Mouse (Mus musculus) cerebellum, adult 8-10 months (tissue): ENCODE measurements around the gene Lsm7.

ENCODE experiments used
- DNase-seq: peaks from one replicate; pipeline ENCODE4 v3.0.0; 2022

The Lsm7 gene

DNA sequence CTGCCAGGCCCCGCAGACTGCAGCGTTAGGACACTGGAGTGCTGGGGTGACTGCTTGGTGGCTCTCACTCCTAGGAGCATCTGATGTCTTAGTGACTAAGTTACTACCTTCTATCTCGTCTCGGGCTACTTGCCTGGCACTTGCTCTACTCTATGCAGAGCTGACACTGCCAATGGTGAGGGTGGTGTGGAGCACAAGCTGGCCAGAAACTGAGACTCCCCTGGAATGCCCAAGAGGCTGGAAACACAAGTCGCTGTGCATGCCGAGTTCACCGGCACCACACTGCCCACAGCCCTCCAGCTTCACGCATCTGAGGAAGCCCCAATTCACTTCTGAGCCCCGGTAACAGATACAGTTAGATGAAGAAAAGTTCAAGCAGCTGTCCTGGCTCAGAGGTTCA is 19.0 kb upstream of the Lsm7 start:
- DNase-seq: no peak

- no peak for DNase-seq
These were observed 16.6 kb upstream of the Lsm7 start, which contains the start of gene Tmprss9 for GRCm38 (mm10) chr10:80871581-80871980. TSS of gene Tmprss9 (plus strand) at chr10:80871848.

- no peak for DNase-seq
These were observed 16.0 kb upstream of the Lsm7 start for GRCm38 (mm10) chr10:80870993-80871392.

DNA sequence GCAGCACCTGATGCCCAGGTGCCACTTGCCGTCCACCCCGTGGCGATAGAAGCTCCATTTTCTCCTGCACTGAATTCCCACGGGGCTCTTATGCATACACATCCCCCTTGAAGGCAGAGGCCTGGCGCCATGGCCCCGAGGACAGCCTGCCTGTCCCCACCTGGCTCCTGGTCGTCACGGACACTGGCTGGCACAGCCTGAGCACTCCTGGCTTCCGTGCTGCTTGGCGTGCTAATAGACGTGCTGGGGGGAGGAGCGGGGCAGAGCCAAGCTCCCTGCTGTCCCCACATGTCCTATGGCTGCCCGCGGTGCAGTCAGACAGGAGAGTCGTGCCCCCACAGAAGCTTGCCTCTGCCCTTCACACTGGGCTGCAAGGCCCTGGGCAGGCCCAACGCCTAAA is 9.4 kb upstream of the Lsm7 start:
- DNase-seq: peak; percentile 77

DNA sequence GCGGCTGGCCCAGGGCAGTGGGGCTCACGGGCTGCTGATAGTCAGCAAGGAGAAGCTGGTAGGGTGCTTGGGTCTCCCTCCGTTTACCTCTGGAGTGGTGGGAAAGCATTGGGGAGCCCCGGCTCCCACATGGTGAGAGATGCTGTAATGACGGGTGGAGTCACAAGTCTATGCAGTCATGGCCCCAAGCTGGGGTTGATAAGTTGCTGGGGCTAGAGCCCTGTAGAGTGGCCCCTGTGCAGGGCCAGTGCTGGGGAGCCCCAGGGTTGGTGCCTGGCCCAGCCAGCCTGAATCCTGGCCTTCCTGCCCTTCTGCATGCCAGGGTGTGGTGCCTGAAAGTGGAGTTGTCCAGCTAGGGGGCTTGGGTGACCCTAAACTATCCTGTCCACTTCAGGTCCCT is 7.3 kb upstream of the Lsm7 start:
- DNase-seq: no peak

GRCm38 (mm10) chr10:80858350-80858935 is 3.4 kb upstream of the Lsm7 start:
- no peak for DNase-seq

DNA sequence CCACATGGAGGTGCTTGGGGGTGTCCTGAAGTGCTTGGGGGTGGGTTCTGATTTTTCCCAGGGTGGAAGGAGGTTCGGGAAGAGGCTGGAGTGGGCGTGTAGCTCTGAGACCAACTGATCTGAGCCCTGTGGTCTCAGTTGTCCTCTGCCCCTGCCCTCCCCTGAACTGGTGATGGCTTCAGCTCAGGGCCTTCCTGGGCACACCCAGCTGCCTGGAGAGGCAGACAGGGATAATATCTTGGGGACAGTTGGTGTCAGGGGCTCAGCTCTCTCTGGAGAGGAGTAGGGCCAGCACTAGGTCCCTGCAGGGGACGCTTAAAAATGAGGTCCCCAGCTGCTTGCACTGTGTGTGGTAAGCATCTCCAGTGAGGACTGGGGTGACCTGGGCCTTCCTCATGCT is 2.8 kb upstream of the Lsm7 start:
- DNase-seq: no peak

DNA sequence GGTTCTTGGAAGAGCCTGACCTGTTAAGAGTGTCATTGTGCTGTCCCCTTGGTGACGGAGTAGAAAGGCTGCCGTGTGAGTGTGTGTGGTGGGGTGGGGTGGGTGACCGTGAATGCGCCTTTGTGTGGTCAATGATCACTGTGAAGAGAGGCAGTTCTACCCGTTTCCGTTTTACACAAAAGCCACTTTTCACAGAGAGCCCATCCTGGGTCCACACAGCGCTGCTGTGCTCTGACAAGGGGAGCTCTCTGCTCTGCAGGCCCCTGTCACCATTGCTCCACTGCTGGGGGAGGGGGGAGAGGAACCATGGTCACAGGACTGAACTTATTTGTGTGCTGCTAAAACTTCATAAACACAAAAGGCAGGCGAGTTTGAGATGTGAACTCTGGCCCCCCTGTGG is 2.4 kb upstream of the Lsm7 start:
- DNase-seq: no peak

- no peak for DNase-seq
These were observed 1.9 kb upstream of the Lsm7 start for GRCm38 (mm10) chr10:80856908-80857307.

GRCm38 (mm10) chr10:80856267-80856666 is 1.3 kb upstream of the Lsm7 start:
- DNase-seq: no peak

DNA sequence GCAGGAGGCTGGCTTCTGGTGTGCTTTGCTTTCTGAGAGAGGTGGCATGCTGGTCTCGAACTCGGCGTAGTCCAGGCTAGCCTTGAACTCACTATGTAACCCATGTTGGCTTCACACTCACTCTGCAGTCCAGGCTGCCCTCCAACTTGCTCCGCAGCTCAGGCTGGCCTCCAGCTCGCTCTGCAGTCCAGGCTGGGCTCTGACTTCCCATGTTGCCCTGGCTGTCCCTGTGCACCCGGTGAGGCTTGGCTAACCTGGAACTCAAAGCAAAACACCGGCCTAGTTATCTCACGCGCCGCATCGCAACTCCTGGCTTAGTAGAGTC is 702 bp upstream of the Lsm7 start:
- DNase-seq: peak; percentile 58

DNA sequence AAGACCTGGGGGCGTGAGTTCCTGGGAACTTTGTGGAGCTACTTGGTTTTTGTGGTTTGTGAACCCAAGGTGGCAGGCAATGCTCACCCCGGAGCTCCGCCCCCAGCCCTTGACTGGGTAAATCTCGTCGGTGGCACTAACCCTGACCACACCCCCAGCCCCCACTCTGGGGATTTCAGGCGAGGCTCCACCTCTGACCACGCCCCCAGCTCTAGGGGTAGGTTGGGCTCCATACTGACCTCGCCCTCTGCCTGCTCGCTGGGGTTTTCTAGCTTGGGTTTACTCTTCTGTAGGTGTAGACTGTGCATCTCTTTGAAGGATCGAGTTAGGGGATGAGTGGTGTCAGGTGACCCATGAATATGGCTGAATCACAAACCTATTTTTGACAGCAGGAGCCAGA is 6.4 kb downstream of the Lsm7 start:
- DNase-seq: no peak

DNA sequence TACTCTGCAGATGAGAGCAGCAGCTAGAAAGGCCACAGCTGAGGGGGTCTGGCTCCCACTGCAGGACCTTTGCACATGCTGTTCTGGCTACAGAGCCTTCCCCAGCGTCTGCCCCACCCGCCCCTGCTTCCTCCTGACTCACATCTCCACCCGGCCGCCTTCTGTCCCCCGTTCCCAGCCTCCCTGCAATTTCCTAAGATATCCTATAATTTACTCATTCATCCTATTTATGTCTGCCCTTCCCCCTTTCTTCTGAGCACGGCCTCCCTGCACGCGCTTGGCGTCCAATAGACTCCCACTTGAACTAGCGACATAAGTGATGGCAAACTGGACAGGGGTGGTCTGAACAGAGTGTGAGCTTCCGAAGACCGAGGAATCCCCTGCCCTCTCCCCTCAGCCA is 9.3 kb downstream of the Lsm7 start:
- no peak for DNase-seq

DNA sequence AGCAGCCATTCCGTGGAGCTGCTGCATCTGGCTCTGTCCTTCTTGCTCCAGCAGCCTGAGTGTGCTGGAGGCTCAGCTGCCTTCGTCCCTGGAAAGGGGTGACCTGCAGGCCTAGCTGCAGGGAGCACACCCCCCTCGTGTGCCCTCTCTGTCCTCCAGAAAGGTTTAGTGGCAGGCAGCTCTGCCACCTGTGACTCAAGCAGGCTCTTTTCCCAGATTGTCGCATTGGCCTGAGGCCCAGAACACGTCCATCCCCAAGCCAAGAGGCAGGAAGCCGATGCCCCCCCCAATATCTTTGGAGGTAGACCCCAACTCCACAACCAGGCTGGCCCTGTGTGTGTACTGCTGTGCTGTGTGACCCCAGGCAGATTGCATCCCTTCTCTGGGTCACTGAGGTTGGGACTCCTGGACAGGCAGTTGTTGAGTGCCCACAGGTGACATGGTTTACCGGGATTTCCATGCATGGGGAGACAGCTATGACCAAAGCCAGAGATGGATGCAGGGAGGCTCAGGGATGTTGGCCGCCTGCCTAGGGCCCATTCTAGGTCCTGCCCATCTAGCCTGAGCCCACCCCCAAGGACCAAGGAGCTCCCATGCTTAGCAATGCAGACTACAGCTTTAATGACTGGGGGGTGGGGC is 9.8 kb downstream of the Lsm7 start:
- DNase-seq: no peak

- DNase-seq: peak; percentile 77
These were observed 11.0 kb downstream of the Lsm7 start, which contains the start of gene Lingo3 for GRCm38 (mm10) chr10:80843931-80844547. TSS of gene Lingo3 (minus strand) at chr10:80844039.

DNA sequence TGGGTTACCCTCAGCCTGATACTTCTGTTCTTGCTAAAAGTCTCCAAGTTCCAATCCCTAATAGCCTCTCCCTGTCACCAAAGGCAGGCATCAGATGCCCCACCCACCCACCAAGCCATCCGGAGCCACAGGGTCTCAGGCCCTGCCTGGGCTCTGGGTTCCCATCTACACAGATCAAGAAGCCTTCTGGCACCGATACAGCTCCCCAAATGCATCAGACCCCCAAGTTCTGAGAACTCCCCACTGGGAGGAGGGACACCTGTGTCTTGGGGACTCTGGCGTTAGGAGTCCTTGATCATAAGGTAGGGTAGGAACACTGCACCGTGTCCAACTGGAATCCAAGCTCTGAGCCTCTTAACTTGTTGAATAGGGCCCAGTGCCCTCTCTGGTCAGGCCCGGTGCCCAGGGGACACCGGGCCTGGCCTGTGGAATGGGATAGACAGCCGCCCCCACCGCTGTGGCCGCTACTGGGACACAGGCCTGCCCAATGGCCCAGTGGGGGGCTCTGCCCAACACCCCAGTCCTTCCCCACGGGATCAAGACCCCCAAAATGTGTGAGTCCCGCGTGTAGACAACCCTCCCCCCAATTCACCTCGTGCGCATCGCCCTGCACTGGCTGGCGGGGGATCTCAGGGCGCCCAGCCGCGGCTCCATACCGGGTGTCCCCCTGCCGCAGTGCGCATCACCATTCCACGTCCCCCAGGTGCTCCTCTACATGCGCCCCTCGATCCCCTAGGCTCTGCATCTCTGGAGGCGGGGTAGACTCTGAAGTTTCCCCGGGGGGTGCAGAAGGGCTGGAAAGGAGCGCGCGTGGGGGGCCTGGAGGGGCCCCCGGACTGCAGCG is 11.7 kb downstream of the Lsm7 start:
- DNase-seq: no peak

GRCm38 (mm10) chr10:80842334-80842733 is 12.7 kb downstream of the Lsm7 start:
- peak; percentile 36 for DNase-seq

GRCm38 (mm10) chr10:80841685-80842084 is 13.3 kb downstream of the Lsm7 start:
- DNase-seq: peak; percentile 33

DNA sequence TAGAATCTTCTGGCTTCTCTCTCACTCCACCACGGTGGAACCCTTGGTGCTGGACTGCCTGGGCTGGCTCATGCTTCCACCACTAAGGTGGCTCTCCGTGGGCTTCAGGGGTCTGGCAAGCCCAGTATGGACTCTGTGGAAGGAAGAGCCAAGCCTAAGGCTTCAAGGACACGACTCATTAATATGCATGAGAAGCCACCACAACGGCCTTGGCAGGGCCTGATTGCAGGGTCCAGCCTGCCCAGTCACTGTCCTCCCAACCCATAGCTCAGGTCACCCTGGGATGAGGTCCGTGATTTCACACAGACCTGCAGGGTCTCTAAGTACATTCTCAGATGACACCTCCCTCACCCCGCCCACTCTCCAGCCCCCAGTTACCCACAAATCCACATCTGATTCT is 15.2 kb downstream of the Lsm7 start:
- DNase-seq: no peak

DNA sequence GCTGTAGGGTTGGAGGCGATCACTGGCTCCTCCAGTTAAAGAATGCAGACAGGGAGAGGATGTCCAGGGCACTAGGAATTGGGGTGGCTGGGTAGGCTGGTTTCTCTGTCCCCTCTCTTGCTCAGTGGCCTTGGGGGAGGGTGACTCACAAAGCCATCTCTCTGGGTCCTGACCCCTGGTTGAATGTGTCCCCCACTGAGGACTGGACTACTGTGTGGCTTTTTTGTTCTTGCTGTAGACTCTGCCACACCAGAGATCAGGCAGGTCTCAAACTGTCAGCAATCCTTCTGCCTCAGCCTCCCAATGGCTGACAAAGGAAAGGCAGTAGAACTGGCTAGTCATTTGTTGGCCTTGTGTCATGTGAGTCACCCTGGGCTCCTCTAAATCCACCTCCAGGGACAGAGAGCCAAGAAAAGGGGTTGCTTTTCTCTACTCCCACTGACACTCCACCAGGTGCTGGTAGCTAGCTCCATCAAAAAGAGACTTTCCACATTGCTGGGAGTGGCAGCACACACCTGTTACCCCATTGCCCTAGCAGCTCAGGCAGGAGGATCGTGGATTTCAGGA is 16.6 kb downstream of the Lsm7 start:
- peak; percentile 41 for DNase-seq

DNA sequence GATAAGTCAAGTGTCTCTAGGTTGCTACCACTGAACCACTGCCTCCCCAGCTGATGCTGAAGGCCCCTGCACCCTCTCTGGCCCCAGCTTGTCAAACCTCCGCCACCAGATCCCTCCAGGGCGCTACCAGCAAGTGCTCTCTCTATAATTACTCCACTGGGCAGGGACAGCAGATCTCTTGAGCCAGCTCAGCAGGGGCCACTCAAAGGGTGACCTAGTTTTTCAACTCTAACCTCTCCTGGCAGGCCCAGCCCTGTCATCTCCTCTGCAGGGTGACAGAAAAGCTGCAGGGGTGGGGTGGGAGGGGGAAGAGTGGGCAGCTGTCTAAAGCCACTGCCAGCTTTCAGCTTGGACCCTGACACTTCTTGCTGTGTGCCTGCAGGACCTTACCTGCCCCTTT is 17.2 kb downstream of the Lsm7 start:
- peak; percentile 64 for DNase-seq

GRCm38 (mm10) chr10:80836949-80837379 is 18.0 kb downstream of the Lsm7 start:
- peak; percentile 57 for DNase-seq

DNA sequence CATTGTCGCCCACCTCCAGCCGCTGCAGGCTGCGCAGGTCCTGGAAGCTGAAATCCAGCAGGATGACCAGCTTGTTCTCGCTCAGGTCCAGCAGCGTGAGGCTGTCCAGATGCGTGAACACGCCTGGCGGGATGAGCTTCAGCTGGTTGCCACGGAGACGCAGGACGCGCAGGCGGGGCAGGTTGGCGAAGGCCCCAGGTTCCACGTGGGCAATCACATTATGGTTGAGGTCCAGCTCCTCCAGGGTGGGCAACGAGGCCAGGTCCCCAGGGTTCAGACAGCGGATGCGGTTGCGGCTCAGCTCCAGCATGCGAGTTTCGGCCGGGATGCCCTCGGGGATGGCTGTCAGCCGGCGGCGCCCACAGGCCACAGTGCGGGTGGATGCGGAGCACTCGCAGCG is 19.4 kb downstream of the Lsm7 start:
- DNase-seq: no peak
